Mouse (Mus musculus) megakaryocyte-erythroid progenitor cell, adult 5-6 weeks (primary cell): ENCODE measurements around the gene Htr1b. TPM values are rescaled to one million over a fixed set of nuclear protein-coding genes. Genes with fewer than 3 reads are reported as not detected.

Experiments
- ATAC-seq: replicated peaks from 2 replicates; pipeline ENCODE4 v1.8.0; 2016; ENCODE audit warnings: mild to moderate bottlenecking, inconsistent platforms; ENCODE audit not compliant: severe bottlenecking, poor library complexity, low FRiP score, low TSS enrichment
- total RNA-seq, 2 experiments: library from RNA; stranded (forward) in 1 of 2; stranded (reverse) in 1 of 2; fragments of 200-1000, 215-1000 nt in 1 of 2; fragments of >200 nt in 1 of 2; fragmentation: Nextera tagmentation in 1 of 2; gene quantifications; 2 replicates each; pipeline ENCODE4 v1.2.3; 2014 to 2017

Gene Htr1b
- total RNA-seq (2014; fragmentation: Nextera tagmentation), result 0.12 TPM in 1 of 2 replicates, not detected in the other
- not detected in 2 replicates for total RNA-seq (2017)

- ATAC-seq, result peak; percentile 36; the same call in 1 of the 2 replicates
These were observed at the start of gene Htr1b for GRCm38 (mm10) chr9:81633437-81633973. TSS of gene Htr1b (minus strand) at chr9:81633828.

GRCm38 (mm10) chr9:81676716-81677115, 43.1 kb upstream of the Htr1b start:
- no peak for ATAC-seq

- no peak for ATAC-seq
These were observed 3.9 kb upstream of the Htr1b start for GRCm38 (mm10) chr9:81637486-81637885.

GRCm38 (mm10) chr9:81635109-81635508, 1.5 kb upstream of the Htr1b start:
- ATAC-seq, result no peak

GRCm38 (mm10) chr9:81634163-81634562, 535 bp upstream of the Htr1b start:
- no peak for ATAC-seq

- peak; percentile 31; the same call in 1 of the 2 replicates for ATAC-seq
These were observed 742 bp downstream of the Htr1b start for GRCm38 (mm10) chr9:81632736-81633436.

GRCm38 (mm10) chr9:81632191-81632735, 1.4 kb downstream of the Htr1b start:
- peak; percentile 31 for ATAC-seq

GRCm38 (mm10) chr9:81631581-81632091, 2.0 kb downstream of the Htr1b start:
- ATAC-seq, result no peak

GRCm38 (mm10) chr9:81626899-81627606, 6.6 kb downstream of the Htr1b start:
- ATAC-seq, result peak; percentile 93

- no peak for ATAC-seq
These were observed 7.7 kb downstream of the Htr1b start for GRCm38 (mm10) chr9:81625898-81626297.

- no peak for ATAC-seq
These were observed 10.8 kb downstream of the Htr1b start for GRCm38 (mm10) chr9:81622873-81623272.

- ATAC-seq, result no peak
These were observed 22.6 kb downstream of the Htr1b start for GRCm38 (mm10) chr9:81611022-81611421.

Other genes with a start within 250 kb of the Htr1b start
- gene Mei4, start 229.8 kb upstream of the Htr1b start, total RNA-seq (2014; fragmentation: Nextera tagmentation), result 1.5 and 1.9 TPM in 2 replicates
- gene Mei4, start 229.8 kb upstream of the Htr1b start, total RNA-seq (2017), result 1.9 and 2.0 TPM in 2 replicates